Mouse (Mus musculus) layer of hippocampus, adult 8-10 months (tissue): ENCODE measurements at regions not wholly inside any gene's neighbourhood (a gene's known extent, or its start where the extent isn't known, plus 50 kb on each side); places are given as distances from the start of the nearest gene placed in this dataset.
A peak's percentile ranks its signal among the peaks of the same experiment; 100 is the strongest.
"Not testable (repeated sequence)": the region's sequence is repeated elsewhere in the genome, so short reads cannot be mapped to it uniquely, and the experiment has no call there.

Experiments used
- DNase-seq, 2 experiments: peaks; one replicate each; pipeline ENCODE4 v3.0.0; 2022; ENCODE audit warnings: low spot score in 2 of 2

- DNase-seq: no peak
Measured at GRCm38 (mm10) chr1:117354624-117355023, 342.3 kb upstream of the Gm28363 start.

DNA sequence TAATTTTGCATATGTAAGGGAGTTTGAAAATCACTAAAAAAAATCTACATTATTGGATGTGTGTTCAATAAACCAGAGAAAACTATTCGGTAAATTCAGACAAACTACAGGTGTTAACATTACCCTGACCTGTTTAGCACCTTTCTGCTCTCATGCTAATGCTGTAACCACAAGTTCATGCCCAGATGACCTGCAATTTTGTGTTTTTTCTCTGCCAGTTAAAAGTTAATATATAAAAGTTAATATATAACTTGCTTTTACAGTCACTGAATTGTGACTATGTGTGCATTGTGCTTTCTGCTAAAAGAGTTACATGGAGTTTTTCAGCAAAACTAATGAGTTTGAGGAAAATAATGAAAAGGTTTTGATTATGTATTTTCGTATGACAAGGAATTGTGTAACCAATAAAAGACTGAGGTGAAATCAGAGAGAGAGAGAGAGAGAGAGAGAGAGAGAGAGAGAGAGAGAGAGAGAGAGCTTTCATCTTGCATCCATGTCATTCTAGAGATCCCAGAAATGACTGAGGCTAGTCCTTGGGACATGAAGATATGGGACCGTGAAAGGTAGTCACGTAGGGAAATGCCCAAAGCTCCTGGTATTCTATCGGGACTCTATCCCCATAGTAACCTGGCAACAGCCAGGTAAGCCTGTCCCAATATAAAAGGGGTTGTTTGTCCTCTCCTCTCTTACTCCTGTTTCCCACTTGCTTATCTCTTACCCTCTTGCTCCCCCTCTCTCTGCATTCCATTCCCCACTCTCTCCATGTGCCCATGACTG lies 340.3 kb upstream of the Gm28363 start:
- no peak for DNase-seq

GRCm38 (mm10) chr1:117364066-117364465 lies 332.9 kb upstream of the Gm28363 start:
- no peak for DNase-seq

GRCm38 (mm10) chr1:117412349-117412748 lies 284.6 kb upstream of the Gm28363 start:
- DNase-seq: no peak

DNA sequence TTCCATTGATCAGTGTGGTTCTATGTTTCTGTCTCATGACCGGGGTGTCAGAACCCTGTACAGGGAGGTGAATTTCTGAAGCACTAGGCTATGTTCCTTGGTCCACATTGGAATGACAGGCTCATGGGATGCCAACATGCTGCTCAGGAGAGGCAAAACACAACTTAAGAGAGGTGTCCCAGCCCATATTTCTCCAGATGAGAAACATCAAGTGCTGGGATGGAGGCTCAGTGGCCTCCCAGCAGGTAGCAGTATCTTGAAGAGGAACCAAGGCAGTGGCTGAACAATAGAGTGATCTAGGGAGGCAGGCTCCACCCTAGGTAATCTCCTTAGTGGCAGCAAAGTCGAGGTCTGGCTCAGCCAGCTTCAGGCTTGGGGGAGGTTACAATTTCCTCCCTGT lies 239.2 kb upstream of the Gm28363 start:
- no peak for DNase-seq

DNA sequence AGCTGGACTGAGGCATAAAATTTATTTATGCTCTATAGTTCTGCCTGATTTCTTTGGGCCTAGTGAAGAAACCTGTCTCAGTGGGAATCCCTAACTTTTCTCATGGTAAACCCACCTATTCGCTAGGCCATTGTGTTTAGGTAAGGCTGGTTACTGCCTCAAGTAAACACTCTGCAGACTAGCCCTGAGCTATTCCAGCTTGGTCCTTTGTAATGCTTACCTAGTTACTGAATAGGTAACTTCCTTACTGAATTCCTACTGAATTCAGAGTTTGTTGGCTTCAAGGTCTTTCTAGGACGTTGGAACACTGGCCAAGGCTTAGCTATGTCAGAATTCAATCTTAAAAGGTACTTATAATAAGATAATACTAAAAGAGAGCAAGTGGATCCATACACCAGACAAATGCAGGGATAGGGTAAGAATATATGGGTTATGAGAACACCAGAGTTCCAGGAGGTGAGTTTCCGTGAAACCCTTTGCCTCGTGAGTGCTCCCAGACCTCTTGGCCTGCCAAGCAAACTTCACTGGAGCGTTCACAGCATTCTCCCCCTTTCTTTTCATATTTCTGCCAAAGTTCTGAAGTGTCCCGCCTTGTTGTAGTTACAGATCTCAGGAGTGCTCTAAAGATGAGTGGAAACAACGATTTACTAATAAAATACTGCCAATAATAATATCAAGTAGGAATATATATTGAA lies 238.6 kb upstream of the Gm28363 start:
- DNase-seq: not testable (repeated sequence)

DNA sequence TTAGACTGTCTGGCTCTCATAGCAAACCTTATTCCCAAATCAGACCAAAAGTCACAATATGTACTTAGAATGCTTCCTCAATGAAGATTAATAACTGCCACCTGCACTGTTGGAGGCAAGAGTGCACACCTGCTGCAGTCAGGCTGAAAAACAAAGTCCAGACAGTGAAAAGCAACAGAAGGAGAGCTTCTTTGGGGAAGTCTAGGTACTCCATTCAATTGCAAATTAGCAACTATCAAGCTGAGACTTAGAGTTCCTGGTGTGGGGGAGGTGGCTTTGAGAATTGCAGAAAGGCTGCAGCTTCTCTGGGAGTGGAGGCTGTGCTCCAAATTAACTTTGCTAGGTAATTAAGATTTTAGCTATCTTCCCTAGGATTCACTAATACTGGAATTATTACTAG lies 237.8 kb upstream of the Gm28363 start:
- not testable (repeated sequence) for DNase-seq

GRCm38 (mm10) chr1:117490176-117490575 lies 206.8 kb upstream of the Gm28363 start:
- DNase-seq: no peak

- no peak for DNase-seq
Measured at GRCm38 (mm10) chr1:117497003-117497402, 199.9 kb upstream of the Gm28363 start.

GRCm38 (mm10) chr1:117519498-117520032 lies 177.4 kb upstream of the Gm28363 start:
- peak in 1 of 2 experiments; percentile 2 for DNase-seq
